Mouse (Mus musculus) small intestine, adult 2 months (tissue): ENCODE data around the gene Clmp.
"Not testable (repeated sequence)": the region's sequence is repeated elsewhere in the genome, so short reads cannot be mapped to it uniquely, and the experiment has no call there.

Source experiments
- CTCF ChIP-seq: fragments of 200-500 bp; IDR thresholded peaks from 2 replicates; pipeline ENCODE4 v1.5.1; 2012; ENCODE audit warnings: low read depth, mild to moderate bottlenecking, control low read depth, inconsistent platforms, low read length, moderate library complexity, mixed read lengths; ENCODE audit not compliant: insufficient replicate concordance, insufficient read length; ENCODE audit errors: extremely low read depth
- POLR2A ChIP-seq: fragments of 200-500 bp; IDR thresholded peaks from 2 replicates; pipeline ENCODE4 v1.6.1; 2012; ENCODE audit warnings: low read depth, mild to moderate bottlenecking, control low read depth, inconsistent platforms, low read length, moderate library complexity

DNA sequence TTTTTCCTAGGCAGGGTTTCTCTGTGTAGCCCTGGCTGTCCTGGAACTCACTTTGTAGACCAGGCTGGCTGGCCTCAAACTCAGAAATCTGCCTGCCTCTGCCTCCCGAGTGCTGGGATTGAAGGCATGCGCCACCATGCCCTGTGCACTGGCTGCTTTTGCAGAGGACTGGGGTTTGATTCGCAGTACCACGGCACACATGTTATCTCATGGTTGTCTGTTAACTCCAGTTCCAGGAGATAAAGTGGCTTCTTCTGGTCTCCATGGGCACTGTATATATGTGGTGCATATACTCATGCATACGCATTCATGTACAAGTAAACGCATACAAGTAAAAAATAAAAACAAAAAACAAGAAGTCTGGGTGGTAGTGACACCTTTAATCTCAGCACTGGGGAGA lies 101.1 kb downstream of the Clmp start:
- not testable (repeated sequence) for TF ChIP-seq CTCF, POLR2A
